Mouse (Mus musculus) heart, postnatal 14 days (tissue): ENCODE results near the gene Olfr688. TPM values are rescaled to one million over a fixed set of nuclear protein-coding genes. Genes with fewer than 3 reads are reported as not detected.

ENCODE experiments used
- DNase-seq, 2 experiments: peaks; one replicate each; pipeline ENCODE4 v3.0.0; 2021 to 2022
- intact Hi-C: fragments of 180-260 bp; cut with DNase I; formaldehyde crosslinking; loops from one replicate; pipeline ENCODE4 v1.15.1; 2025
- long read RNA-seq, 2 experiments: library from polyadenylated mRNA; stranded (forward); transcript quantifications; one replicate each; pipeline ENCODE4 v2.0.0; 2021
- total RNA-seq, 2 experiments: library from RNA; stranded (reverse); gene quantifications; 2 replicates each; pipeline ENCODE4 v1.2.3; 2021

The Olfr688 gene
- not detected for total RNA-seq
- long read RNA-seq, experiment 1, result 0 reads
- long read RNA-seq, experiment 2, result 0 reads

DNA sequence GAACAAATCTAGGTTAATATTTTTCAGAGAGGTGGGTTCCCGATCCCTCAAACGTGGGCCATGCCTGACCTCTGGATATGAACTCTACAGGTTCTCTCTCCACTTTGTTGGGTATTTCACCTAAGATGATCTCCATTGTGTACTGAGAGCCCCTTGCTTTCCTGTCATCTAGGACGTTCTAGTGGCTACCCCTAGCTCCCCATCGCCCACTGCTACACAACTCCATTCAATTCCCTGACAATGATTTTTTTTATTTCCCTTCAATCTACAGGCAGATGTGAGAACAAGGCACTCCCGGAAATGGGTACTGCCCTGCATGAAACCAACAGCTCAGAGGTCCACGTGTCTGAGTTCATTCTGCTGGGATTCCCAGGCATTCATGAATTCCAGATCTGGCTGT is at the start of gene Olfr688:
TSS of gene Olfr688 (plus strand) at position 301 of the 400 bp plus-strand sequence.
- intact Hi-C loops, result no loop called here
- DNase-seq, result no peak

DNA sequence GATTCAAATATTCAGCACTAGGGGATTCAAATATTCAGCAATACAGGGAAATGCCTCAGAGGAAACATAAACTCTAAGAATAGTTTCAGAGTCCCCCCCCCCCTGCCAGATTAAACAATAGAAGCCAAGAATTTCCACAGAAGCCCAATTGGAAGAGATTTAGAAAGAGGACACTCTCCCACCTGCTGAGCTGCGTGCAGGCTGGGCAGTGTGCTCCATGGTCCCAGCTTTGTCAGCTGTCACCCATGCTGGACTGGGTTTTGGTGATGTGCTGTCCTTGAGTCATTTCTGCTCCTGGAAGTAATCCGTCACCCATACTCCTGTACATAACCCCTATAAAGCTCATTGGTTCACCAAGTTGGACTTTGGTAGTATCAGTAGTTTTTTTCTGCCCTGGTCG is 40.2 kb upstream of the Olfr688 start:
- intact Hi-C loops, result loop anchor here (2.0 to 10.0 kb wide), 2 partner anchors 19 to 267 kb away; no protein-coding TSS in a partner anchor
- no peak for DNase-seq

DNA sequence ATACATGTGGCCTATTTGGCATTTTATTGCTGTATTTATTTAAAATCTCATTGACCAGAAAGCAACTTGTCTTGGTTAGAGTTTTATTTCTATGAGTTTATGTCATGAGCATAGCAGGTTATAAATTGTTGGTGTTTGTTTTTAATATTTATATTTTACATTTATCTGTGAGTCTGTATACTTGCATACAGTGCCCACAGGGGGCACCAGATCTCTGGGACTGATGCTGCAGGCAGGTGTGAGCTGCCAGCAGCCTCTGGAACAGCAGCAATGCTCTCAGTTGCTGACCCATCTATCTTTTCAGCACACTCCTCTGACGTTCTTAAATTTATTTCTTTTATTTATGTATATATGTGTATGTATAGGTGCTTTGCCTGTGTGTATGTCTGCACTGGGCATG is 39.7 kb upstream of the Olfr688 start:
- intact Hi-C loops, result loop anchor here (10.0 kb wide), 1 partner anchor 267 kb away; no protein-coding TSS in a partner anchor
- DNase-seq, result no peak

DNA sequence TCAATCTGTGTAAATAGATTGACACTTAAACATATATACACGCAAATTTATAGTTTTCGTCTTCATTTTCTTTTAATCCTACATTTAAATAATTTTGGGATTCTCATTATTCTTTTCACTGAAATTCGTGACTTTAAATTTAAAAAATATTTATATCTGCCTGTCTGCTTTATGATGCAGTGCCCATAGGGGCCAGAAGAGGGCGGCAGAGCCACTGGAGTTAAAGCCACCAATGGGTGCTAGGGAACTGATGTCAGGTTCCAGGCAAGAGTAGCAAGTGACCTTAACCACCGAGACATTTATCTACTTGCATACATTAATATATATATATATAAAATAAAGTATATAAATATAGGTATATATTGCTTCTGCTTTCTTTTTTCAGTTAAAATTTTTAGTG is 31.2 kb upstream of the Olfr688 start:
- peak; percentile 12 to 16 for DNase-seq
- intact Hi-C loops, result no loop called here

DNA sequence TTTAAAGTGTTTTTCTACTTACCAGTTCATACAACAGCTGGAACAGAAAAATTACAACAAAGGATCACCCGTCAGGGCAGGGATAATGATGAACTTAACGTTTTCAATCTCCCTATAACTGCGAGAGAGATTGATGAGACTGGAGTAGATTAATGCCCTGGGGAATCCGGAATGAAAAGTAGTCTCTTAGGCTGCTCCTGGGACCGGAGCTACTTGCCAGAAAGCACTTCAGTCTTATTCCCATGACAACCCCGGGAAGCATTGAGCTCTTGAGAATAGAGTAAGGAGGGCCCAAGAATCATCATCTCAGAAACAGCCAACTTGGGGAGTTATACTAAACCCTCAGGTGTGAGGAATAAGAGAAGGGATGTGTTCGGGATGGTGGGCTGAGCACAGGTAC is 15.5 kb upstream of the Olfr688 start:
- intact Hi-C loops, result no loop called here
- DNase-seq, result no peak

DNA sequence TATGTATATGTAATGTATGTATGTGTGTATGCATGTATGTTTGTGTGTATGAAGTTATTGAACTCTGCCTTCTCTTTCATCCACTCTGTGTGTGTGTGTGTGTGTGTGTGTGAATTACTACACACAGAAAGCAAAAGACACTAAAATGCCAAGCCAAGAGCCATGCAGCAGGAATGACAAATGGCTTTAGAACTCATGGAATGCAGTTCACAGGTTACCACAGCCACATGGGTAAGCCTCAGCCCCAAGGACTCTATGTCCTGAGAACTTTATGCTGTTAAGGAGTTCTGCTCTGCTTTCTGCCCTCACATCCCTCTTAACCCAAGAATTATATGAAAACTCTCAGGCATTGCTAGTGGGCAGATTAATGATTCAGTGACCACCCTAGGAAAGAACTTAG is 2.2 kb downstream of the Olfr688 start:
- intact Hi-C loops, result no loop called here
- no peak for DNase-seq

DNA sequence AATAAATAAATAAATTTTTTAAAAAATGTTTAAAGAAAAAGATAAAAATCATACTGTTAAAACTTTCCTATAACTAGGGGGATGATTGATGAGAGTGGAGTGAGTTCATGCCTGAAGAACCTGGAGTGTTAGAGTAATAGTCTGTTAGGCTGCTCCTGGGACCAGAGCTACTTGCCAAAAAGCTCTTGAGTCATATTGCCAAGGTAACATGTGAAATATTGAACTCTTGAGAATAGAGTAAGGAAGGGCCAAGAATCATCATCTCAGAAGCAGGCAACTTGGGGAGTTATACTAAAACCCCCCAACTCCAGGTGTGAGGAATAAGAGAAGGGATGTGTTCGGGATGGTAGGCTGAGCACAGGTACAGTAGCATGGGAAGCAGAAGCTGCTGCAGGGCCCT is 23.0 kb downstream of the Olfr688 start, which contains the start of gene Olfr689:
TSS of gene Olfr689 (plus strand) at position 301 of the 400 bp plus-strand sequence.
- no peak for DNase-seq
- intact Hi-C loops, result no loop called here

DNA sequence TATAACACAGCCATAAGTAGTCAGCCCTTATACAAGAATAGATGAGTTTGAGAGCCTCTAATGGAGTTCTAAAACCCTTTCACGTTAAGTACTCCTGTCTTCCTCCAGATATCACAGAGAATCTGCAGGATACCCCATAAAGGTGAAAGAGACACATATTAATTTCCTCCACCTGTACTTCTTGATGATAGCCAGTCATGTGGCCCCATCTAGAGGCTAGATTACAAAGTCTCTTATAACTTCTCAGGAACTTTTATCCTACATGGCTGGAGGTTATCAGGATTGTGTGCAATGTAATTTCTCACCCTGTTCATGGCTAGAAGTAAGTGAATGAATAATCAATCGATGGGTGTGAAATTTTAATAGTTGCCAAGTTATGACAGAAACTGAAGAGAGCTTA is 37.4 kb downstream of the Olfr688 start:
- intact Hi-C loops, result loop anchor here (2.0 to 5.0 kb wide), 2 partner anchors 98 to 157 kb away; no protein-coding TSS in a partner anchor
- DNase-seq, result no peak

DNA sequence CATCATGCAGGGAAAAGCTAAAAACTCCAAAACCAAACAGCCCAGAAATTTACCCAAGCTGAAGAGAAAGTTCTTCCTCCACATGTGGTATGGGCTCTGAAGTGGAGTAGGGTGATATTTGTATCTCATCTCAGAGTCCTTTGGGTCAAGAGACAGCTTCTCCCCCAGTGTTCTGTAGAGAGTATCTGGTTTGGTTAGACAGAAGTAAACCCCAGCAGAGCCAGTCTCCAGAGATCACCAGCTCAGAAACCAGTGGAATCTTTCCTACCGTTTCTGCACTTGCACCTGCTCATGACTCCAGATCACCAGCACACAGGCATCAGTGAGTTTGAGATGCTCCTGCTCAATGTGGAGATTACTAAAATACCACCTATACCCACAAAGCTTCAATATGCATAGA is 46.1 kb downstream of the Olfr688 start, which contains the start of gene Olfr690:
TSS of gene Olfr690 (minus strand) at position 101 of the 400 bp plus-strand sequence.
- intact Hi-C loops, result no loop called here
- no peak for DNase-seq

Other genes with a start within 250 kb of the Olfr688 start
- not detected for gene Olfr677, start 236.7 kb upstream of the Olfr688 start, total RNA-seq
- not detected for gene Olfr678, start 223.6 kb upstream of the Olfr688 start, total RNA-seq
- not detected for gene Olfr679, start 206.9 kb upstream of the Olfr688 start, total RNA-seq
- not detected for gene Olfr680-ps1, start 195.3 kb upstream of the Olfr688 start, total RNA-seq
- not detected for gene Olfr681, start 171.3 kb upstream of the Olfr688 start, total RNA-seq
- not detected for gene Olfr683, start 141.1 kb upstream of the Olfr688 start, total RNA-seq
- not detected for gene Olfr684, start 124.4 kb upstream of the Olfr688 start, total RNA-seq
- not detected for gene Olfr685, start 102.1 kb upstream of the Olfr688 start, total RNA-seq
- not detected for gene Olfr686, start 80.6 kb upstream of the Olfr688 start, total RNA-seq
- gene Olfr689, start 23.1 kb downstream of the Olfr688 start, total RNA-seq, result not detected
- not detected for gene Olfr690, start 46.0 kb downstream of the Olfr688 start, total RNA-seq
- not detected for gene Olfr691, start 54.2 kb downstream of the Olfr688 start, total RNA-seq
- not detected for gene Olfr692, start 80.1 kb downstream of the Olfr688 start, total RNA-seq
- not detected for gene Gm5901, start 86.9 kb downstream of the Olfr688 start, total RNA-seq
- 10 to 100 TPM; 19.5 to 25.2 TPM for gene Fam160a2, start 112.0 kb downstream of the Olfr688 start, total RNA-seq
- under 1 TPM in 1 of 2 experiments, not detected in 1; 0.10 TPM for gene Cnga4, start 116.5 kb downstream of the Olfr688 start, total RNA-seq
- gene Cckbr, start 137.6 kb downstream of the Olfr688 start, total RNA-seq, result not detected
- gene Cavin3, start 194.2 kb downstream of the Olfr688 start, total RNA-seq, result 10 to 100 TPM; 31.4 to 35.5 TPM